Mouse (Mus musculus): ENCODE data around the gene Brinp2.

GRCm38 (mm10) chr1:158361964-158362291 is 5.8 kb upstream of the Brinp2 start, which contains the start of gene Astn1:
- TF ChIP-seq POLR2A (IDR thresholded peaks at IDR 0.05; ENCODE audit: control insufficient read depth in 1 of 2, insufficient read depth in 1 of 2, low read depth in 1 of 2, low read length in 2 of 2, poor library complexity in 1 of 2), result no peak
- TF ChIP-seq CHD1 (IDR thresholded peaks at IDR 0.05; ENCODE audit: low read depth, low read length), result no peak
- TF ChIP-seq KAT2A (conservative IDR thresholded peaks at IDR 0.05; ENCODE audit: low read depth, low read length), result no peak
- no peak for TF ChIP-seq ZNF384 (IDR thresholded peaks at IDR 0.05; ENCODE audit: low read depth, low read length)
- no peak for TF ChIP-seq MAX (IDR thresholded peaks at IDR 0.05; ENCODE audit: low read length)
- no peak for TF ChIP-seq POLR2AphosphoS5 (IDR thresholded peaks at IDR 0.05; ENCODE audit: borderline replicate concordance, low read depth, low read length)
- no peak for TF ChIP-seq CTCF (IDR thresholded peaks at IDR 0.05 in 2 of 3, conservative IDR thresholded peaks at IDR 0.05 in 1 of 3; ENCODE audit: control insufficient read depth in 1 of 3, insufficient read depth in 1 of 3, low read depth in 2 of 3, low read length in 3 of 3, poor library complexity in 1 of 3, severe bottlenecking in 1 of 3)
- TF ChIP-seq MYB (IDR thresholded peaks at IDR 0.05; ENCODE audit: low read depth, low read length), result no peak
- no peak for TF ChIP-seq MAFK (IDR thresholded peaks at IDR 0.05; ENCODE audit: borderline replicate concordance, low read depth, low read length)
- no peak for TF ChIP-seq TCF12 (IDR thresholded peaks at IDR 0.05; ENCODE audit: low read depth, low read length)
